Mouse (Mus musculus) spleen, postnatal 4 days (tissue): Measurements from ENCODE around the gene Cyp4b1.
"Not testable (repeated sequence)": the region's sequence is repeated elsewhere in the genome, so short reads cannot be mapped to it uniquely, and the experiment has no call there.

Source experiments
- DNase-seq, 2 experiments: peaks; one replicate each; pipeline ENCODE4 v3.0.0; 2022; ENCODE audit warnings: low spot score in 2 of 2

The Cyp4b1 gene

GRCm38 (mm10) chr4:115647580-115647979, at the start of gene Cyp4b1:
Gene Cyp4b1 (minus strand): TSS chr4:115647723.
- peak; percentile 37 to 61 for DNase-seq

- DNase-seq: no peak
These were observed 38.8 kb upstream of the Cyp4b1 start for GRCm38 (mm10) chr4:115686299-115686698.

- no peak for DNase-seq
These were observed 11.7 kb upstream of the Cyp4b1 start for GRCm38 (mm10) chr4:115659190-115659589.

GRCm38 (mm10) chr4:115657867-115658249, 10.3 kb upstream of the Cyp4b1 start:
- DNase-seq: no peak

- peak; percentile 23 to 66 for DNase-seq
These were observed 9.8 kb upstream of the Cyp4b1 start for GRCm38 (mm10) chr4:115657104-115657866.

- DNase-seq: not testable (repeated sequence)
These were observed 9.0 kb upstream of the Cyp4b1 start for GRCm38 (mm10) chr4:115656535-115656922.

- not testable (repeated sequence) for DNase-seq
These were observed 8.5 kb upstream of the Cyp4b1 start for GRCm38 (mm10) chr4:115655841-115656534.

- no peak for DNase-seq
These were observed 3.3 kb upstream of the Cyp4b1 start for GRCm38 (mm10) chr4:115650866-115651265.

- no peak for DNase-seq
These were observed 1.8 kb upstream of the Cyp4b1 start for GRCm38 (mm10) chr4:115649344-115649743.

- no peak for DNase-seq
These were observed 1.2 kb upstream of the Cyp4b1 start for GRCm38 (mm10) chr4:115648752-115649151.

- no peak for DNase-seq
These were observed 2.2 kb downstream of the Cyp4b1 start for GRCm38 (mm10) chr4:115645371-115645770.

- no peak for DNase-seq
These were observed 4.4 kb downstream of the Cyp4b1 start for GRCm38 (mm10) chr4:115642967-115643754.

GRCm38 (mm10) chr4:115625560-115625959, 22.0 kb downstream of the Cyp4b1 start:
- DNase-seq: not testable (repeated sequence)

GRCm38 (mm10) chr4:115614005-115614404, 33.5 kb downstream of the Cyp4b1 start:
- DNase-seq: no peak

GRCm38 (mm10) chr4:115600611-115601010, 46.9 kb downstream of the Cyp4b1 start, which contains the start of gene Cyp4a32:
Gene Cyp4a32 (plus strand): TSS chr4:115600969.
- DNase-seq: not testable (repeated sequence)

- DNase-seq: no peak
These were observed 50.6 kb downstream of the Cyp4b1 start for GRCm38 (mm10) chr4:115596824-115597336.

GRCm38 (mm10) chr4:115596357-115596756, 51.2 kb downstream of the Cyp4b1 start:
- DNase-seq: no peak

- DNase-seq: peak in 1 of 2 experiments; percentile 44
These were observed 64.5 kb downstream of the Cyp4b1 start for GRCm38 (mm10) chr4:115583036-115583435.

- no peak for DNase-seq
These were observed 71.7 kb downstream of the Cyp4b1 start for GRCm38 (mm10) chr4:115575776-115576175.

- DNase-seq: no peak
These were observed 72.3 kb downstream of the Cyp4b1 start for GRCm38 (mm10) chr4:115575255-115575654.
